Mouse (Mus musculus) liver, embryonic 11.5 days (tissue): Measurements from ENCODE around the gene Clip3. TPM values are rescaled to one million over a fixed set of nuclear protein-coding genes. Genes with fewer than 3 reads are reported as not detected.

Experiments
- ATAC-seq: fragments of 200-750 bp; cut with Nextera tagmentation; replicated peaks from 2 replicates; pipeline ENCODE4 v1.8.0; 2017; ENCODE audit warnings: moderate number of reproducible peaks, mild to moderate bottlenecking, moderate TSS enrichment, moderate library complexity; ENCODE audit not compliant: low FRiP score
- DNase-seq: peaks from one replicate; pipeline ENCODE4 v3.0.0-alpha.2; 2017; ENCODE audit warnings: low spot score
- H3K27ac ChIP-seq: fragments of 300-500 bp; sonication (generic); 2 replicates; pipeline ENCODE4 v1.5.1; 2014; ENCODE audit warnings: mild to moderate bottlenecking, low read depth, low read length, control low read depth
- H3K27me3 ChIP-seq: fragments of 300-500 bp; sonication (generic); replicated peaks from 2 replicates; pipeline ENCODE4 v1.6.1; 2014; ENCODE audit warnings: low read length, mixed read lengths; ENCODE audit not compliant: control insufficient read depth, insufficient read depth
- H3K36me3 ChIP-seq: fragments of 300-500 bp; sonication (generic); 2 replicates; pipeline ENCODE4 v1.6.1; 2014; ENCODE audit warnings: mild to moderate bottlenecking, low read length, moderate library complexity, mixed read lengths; ENCODE audit not compliant: control insufficient read depth, insufficient read depth
- H3K4me1 ChIP-seq: fragments of 300-500 bp; sonication (generic); replicated peaks from 2 replicates; pipeline ENCODE4 v1.6.1; 2014; ENCODE audit warnings: low read length, mixed read lengths; ENCODE audit not compliant: control insufficient read depth, insufficient read depth
- H3K4me2 ChIP-seq: fragments of 300-500 bp; sonication (generic); 2 replicates; pipeline ENCODE4 v1.6.1; 2014; ENCODE audit warnings: mild to moderate bottlenecking, control low read depth, moderate library complexity
- H3K4me3 ChIP-seq: fragments of 300-500 bp; sonication (generic); 2 replicates; pipeline ENCODE4 v1.5.1; 2014; ENCODE audit warnings: low read depth, low read length, control low read depth
- H3K9ac ChIP-seq: fragments of 300-500 bp; sonication (generic); 2 replicates; pipeline ENCODE4 v1.6.1; 2014; ENCODE audit warnings: low read depth, low read length, control low read depth
- H3K9me3 ChIP-seq: fragments of 300-500 bp; sonication (generic); 2 replicates; pipeline ENCODE4 v1.6.1; 2016; ENCODE audit warnings: low read length, inconsistent platforms, mixed read lengths; ENCODE audit not compliant: control insufficient read depth
- WGBS: fragments of 180-500 bp; shearing (Covaris S2); extraction: QIAGEN DNeasy Blood & Tissue Kit; methylation state at CpG from one replicate; pipeline ENCODE4 v1.1.7; 2014; 5-methylcytosine and 5-hydroxymethylcytosine counted together
- polyA plus RNA-seq: library from polyadenylated mRNA; unstranded; fragments of >200 nt; fragmentation: Nextera tagmentation; extraction: Ambion mirVana; gene quantifications from 2 replicates; pipeline ENCODE4 v1.2.1, GENCODE M21; 2014

Clip3 gene
- polyA plus RNA-seq, 1 experiment from 2014 or later: 16.3 TPM

- Histone ChIP-seq H3K4me1 (peaks cover 9% of the 10 kb centered on the region), H3K27me3 (peaks cover 3% of the 10 kb centered on the region; the same call in 1 of the 2 replicates), H3K9me3 (no peaks in the 10 kb centered on the region), H3K27ac (no peak overlapping the region), H3K4me2 (no peak overlapping the region), H3K9ac (no peak overlapping the region), H3K36me3 (no peaks in the 10 kb centered on the region), H3K4me3 (no peak overlapping the region)
- no peak for ATAC-seq
- no peak for DNase-seq
Measured at GRCm38 (mm10) chr7:30326427-30326826, 34.9 kb downstream of the Clip3 start.

GRCm38 (mm10) chr7:30327140-30327539, 35.6 kb downstream of the Clip3 start:
- no peak for ATAC-seq
- no peak for DNase-seq

GRCm38 (mm10) chr7:30328379-30328778, 36.9 kb downstream of the Clip3 start:
- WGBS: 52% methylated on average over 10 of the region's 10 CpGs
- Histone ChIP-seq H3K27ac (no peak overlapping the region), H3K36me3 (no peaks in the 10 kb centered on the region), H3K4me3 (no peak overlapping the region), H3K4me1 (peaks cover 1% of the 10 kb centered on the region; the same call in 1 of the 2 replicates), H3K27me3 (peaks cover 5% of the 10 kb centered on the region), H3K9me3 (no peaks in the 10 kb centered on the region), H3K9ac (no peak overlapping the region), H3K4me2 (no peak overlapping the region)
- no peak for DNase-seq
- no peak for ATAC-seq

More at GRCm38 (mm10) chr7:30327140-30327539, 35.6 kb downstream of the Clip3 start:
- Histone ChIP-seq H3K4me2 (no peak overlapping the region), H3K27ac (no peak overlapping the region), H3K9me3 (no peaks in the 10 kb centered on the region), H3K9ac (no peak overlapping the region), H3K4me3 (no peak overlapping the region), H3K27me3 (peaks cover 3% of the 10 kb centered on the region; the same call in 1 of the 2 replicates), H3K4me1 (peaks cover 9% of the 10 kb centered on the region), H3K36me3 (no peaks in the 10 kb centered on the region)
- WGBS: 59% methylated on average over 15 of the region's 15 CpGs

GRCm38 (mm10) chr7:30331887-30332286, 40.4 kb downstream of the Clip3 start:
- Histone ChIP-seq H3K4me3 (no peak overlapping the region), H3K4me1 (no peaks in the 10 kb centered on the region), H3K9ac (no peak overlapping the region), H3K36me3 (no peaks in the 10 kb centered on the region), H3K27me3 (peaks cover 21% of the 10 kb centered on the region), H3K4me2 (no peak overlapping the region), H3K27ac (no peak overlapping the region), H3K9me3 (no peaks in the 10 kb centered on the region)
- peak; percentile 75 for ATAC-seq
- WGBS: 12% methylated on average over 13 of the region's 13 CpGs
- no peak for DNase-seq

- H3K4me2 ChIP-seq: no peak overlapping the region
- no peak for ATAC-seq
- 54% methylated on average over 18 of the region's 18 CpGs for WGBS
- H3K27me3 ChIP-seq: peaks cover 18% of the 10 kb centered on the region
- H3K9me3 ChIP-seq: no peaks in the 10 kb centered on the region
- no peaks in the 10 kb centered on the region for H3K36me3 ChIP-seq
- DNase-seq: no peak
- no peak overlapping the region for H3K27ac ChIP-seq
- no peaks in the 10 kb centered on the region for H3K4me1 ChIP-seq
- H3K9ac ChIP-seq: no peak overlapping the region
- no peak overlapping the region for H3K4me3 ChIP-seq
Measured at GRCm38 (mm10) chr7:30332622-30333259, 41.2 kb downstream of the Clip3 start.

- 57% methylated on average over 4 of the region's 4 CpGs for WGBS
- no peak for ATAC-seq
- H3K27me3 ChIP-seq: peaks cover 18% of the 10 kb centered on the region
- no peak overlapping the region for H3K4me3 ChIP-seq
- H3K27ac ChIP-seq: no peak overlapping the region
- no peak for DNase-seq
- no peak overlapping the region for H3K9ac ChIP-seq
- H3K9me3 ChIP-seq: no peaks in the 10 kb centered on the region
- H3K4me2 ChIP-seq: no peak overlapping the region
- H3K36me3 ChIP-seq: no peaks in the 10 kb centered on the region
- H3K4me1 ChIP-seq: no peaks in the 10 kb centered on the region
Measured at GRCm38 (mm10) chr7:30333436-30333835, 41.9 kb downstream of the Clip3 start.

GRCm38 (mm10) chr7:30334563-30334962, 43.0 kb downstream of the Clip3 start:
- Histone ChIP-seq H3K9ac (no peak overlapping the region), H3K4me2 (no peak overlapping the region), H3K27ac (no peak overlapping the region), H3K9me3 (no peaks in the 10 kb centered on the region), H3K4me3 (no peak overlapping the region), H3K4me1 (no peaks in the 10 kb centered on the region), H3K27me3 (peaks cover 18% of the 10 kb centered on the region), H3K36me3 (no peaks in the 10 kb centered on the region)
- ATAC-seq (no peak), DNase-seq (no peak)
- 53% methylated on average over 5 of the region's 5 CpGs for WGBS

GRCm38 (mm10) chr7:30335688-30336087, 44.2 kb downstream of the Clip3 start:
- no peaks in the 10 kb centered on the region for H3K4me1 ChIP-seq
- H3K4me2 ChIP-seq: no peak overlapping the region
- no peak overlapping the region for H3K27ac ChIP-seq
- no peak for DNase-seq
- no peak overlapping the region for H3K9ac ChIP-seq
- 69% methylated on average over 6 of the region's 6 CpGs for WGBS
- peaks cover 18% of the 10 kb centered on the region for H3K27me3 ChIP-seq
- H3K9me3 ChIP-seq: no peaks in the 10 kb centered on the region
- ATAC-seq: no peak
- no peaks in the 10 kb centered on the region for H3K36me3 ChIP-seq
- H3K4me3 ChIP-seq: no peak overlapping the region

GRCm38 (mm10) chr7:30336384-30336783, 44.9 kb downstream of the Clip3 start:
- Histone ChIP-seq H3K9me3 (no peaks in the 10 kb centered on the region), H3K4me1 (no peaks in the 10 kb centered on the region), H3K36me3 (no peaks in the 10 kb centered on the region), H3K27ac (no peak overlapping the region), H3K4me2 (no peak overlapping the region), H3K4me3 (no peak overlapping the region), H3K9ac (no peak overlapping the region), H3K27me3 (peaks cover 18% of the 10 kb centered on the region)
- ATAC-seq: 0 out of 2 replicates have a peak, but pooled peaks have one; percentile 7
- WGBS: 4% methylated on average over 9 of the region's 9 CpGs
- DNase-seq: peak; percentile 66
